Mouse (Mus musculus) mature B cell (primary cell): Measurements from ENCODE around the gene Pcdh8.

Experiments
- in situ Hi-C: fragments of 300-500 bp; cut with MboI; formaldehyde crosslinking; loops from 2 replicates; pipeline ENCODE4 v1.14.3; 2019

The Pcdh8 gene

GRCm38 (mm10) chr14:79754157-79754556 is 17.0 kb downstream of the Pcdh8 start:
- in situ Hi-C loops, result no loop called here

- in situ Hi-C loops, result no loop called here
Measured at GRCm38 (mm10) chr14:79753733-79754132, 17.4 kb downstream of the Pcdh8 start.

GRCm38 (mm10) chr14:79740515-79740914 is 30.6 kb downstream of the Pcdh8 start:
- in situ Hi-C loops, result no loop called here

GRCm38 (mm10) chr14:79738441-79738840 is 32.7 kb downstream of the Pcdh8 start:
- in situ Hi-C loops, result no loop called here

- in situ Hi-C loops, result no loop called here
Measured at GRCm38 (mm10) chr14:79737642-79738379, 33.3 kb downstream of the Pcdh8 start.

GRCm38 (mm10) chr14:79736781-79737180 is 34.3 kb downstream of the Pcdh8 start:
- in situ Hi-C loops, result no loop called here

- in situ Hi-C loops, result no loop called here
Measured at GRCm38 (mm10) chr14:79733501-79733900, 37.6 kb downstream of the Pcdh8 start.

GRCm38 (mm10) chr14:79728811-79729210 is 42.3 kb downstream of the Pcdh8 start:
- in situ Hi-C loops, result no loop called here

- in situ Hi-C loops, result no loop called here
Measured at GRCm38 (mm10) chr14:79724002-79724681, 47.0 kb downstream of the Pcdh8 start.

GRCm38 (mm10) chr14:79722228-79722627 is 48.9 kb downstream of the Pcdh8 start:
- in situ Hi-C loops, result no loop called here
